Mouse (Mus musculus) testis, adult 2 months (tissue): ENCODE measurements at regions not wholly inside any gene's neighbourhood (a gene's known extent, or its start where the extent isn't known, plus 50 kb on each side); places are given as distances from the start of the nearest gene placed in this dataset.

Experiments used
- H3K27ac ChIP-seq: fragments of 200-500 bp; 2 replicates; pipeline ENCODE4 v1.5.1; 2012; ENCODE audit warnings: low read depth, low read length; ENCODE audit not compliant: control insufficient read depth, insufficient read depth
- H3K27me3 ChIP-seq: fragments of 200-500 bp; 2 replicates; pipeline ENCODE4 v1.6.1; 2012; ENCODE audit warnings: mild to moderate bottlenecking, low read length, moderate library complexity; ENCODE audit not compliant: control insufficient read depth, insufficient read depth
- H3K36me3 ChIP-seq: fragments of 200-500 bp; 2 replicates; pipeline ENCODE4 v1.6.1; 2012; ENCODE audit warnings: mild to moderate bottlenecking, low read length; ENCODE audit not compliant: control insufficient read depth, insufficient read depth
- H3K4me1 ChIP-seq: fragments of 200-500 bp; 2 replicates; pipeline ENCODE4 v1.6.1; 2012; ENCODE audit warnings: low read length; ENCODE audit not compliant: control insufficient read depth, insufficient read depth
- H3K4me3 ChIP-seq: fragments of 200-500 bp; 2 replicates; pipeline ENCODE4 v1.5.1; 2012; ENCODE audit warnings: low read depth, mild to moderate bottlenecking, low read length, moderate library complexity, mixed read lengths; ENCODE audit not compliant: control insufficient read depth
- CTCF ChIP-seq: fragments of 200-500 bp; IDR thresholded peaks from 2 replicates; pipeline ENCODE4 v1.5.1; 2012; ENCODE audit warnings: low read depth, mild to moderate bottlenecking, inconsistent platforms, low read length, moderate library complexity; ENCODE audit not compliant: control insufficient read depth, insufficient read depth, insufficient replicate concordance
- POLR2A ChIP-seq: fragments of 200-500 bp; IDR thresholded peaks from 2 replicates; pipeline ENCODE4 v1.6.1; 2012; ENCODE audit warnings: low read depth, mild to moderate bottlenecking, inconsistent platforms, low read length, moderate library complexity; ENCODE audit not compliant: control insufficient read depth

GRCm38 (mm10) chr13:102504157-102504947, 189.0 kb upstream of the Cd180 start:
- H3K4me3 ChIP-seq = no peak overlapping the region
- TF ChIP-seq POLR2A = no peak
- no peak for TF ChIP-seq CTCF

GRCm38 (mm10) chr13:102507226-102507625, 186.1 kb upstream of the Cd180 start:
- Histone ChIP-seq H3K36me3 (no peaks in the 10 kb centered on the region), H3K27me3 (no peaks in the 10 kb centered on the region), H3K27ac (no peak overlapping the region), H3K4me1 (no peaks in the 10 kb centered on the region), H3K4me3 (no peak overlapping the region)
- TF ChIP-seq CTCF = no peak
- no peak for TF ChIP-seq POLR2A

More at GRCm38 (mm10) chr13:102504157-102504947, 189.0 kb upstream of the Cd180 start:
- Histone ChIP-seq H3K27me3 (no peaks in the 10 kb centered on the region), H3K27ac (no peak overlapping the region), H3K4me1 (no peaks in the 10 kb centered on the region), H3K36me3 (no peaks in the 10 kb centered on the region)

- H3K36me3 ChIP-seq = no peaks in the 10 kb centered on the region
- H3K27me3 ChIP-seq = no peaks in the 10 kb centered on the region
- no peak for TF ChIP-seq CTCF
- TF ChIP-seq POLR2A = no peak
- no peaks in the 10 kb centered on the region for H3K4me1 ChIP-seq
- H3K4me3 ChIP-seq = no peak overlapping the region
- no peak overlapping the region for H3K27ac ChIP-seq
Measured at GRCm38 (mm10) chr13:102507916-102508315, 185.4 kb upstream of the Cd180 start.

- TF ChIP-seq CTCF (no peak), POLR2A (no peak)
- H3K27me3 ChIP-seq = no peaks in the 10 kb centered on the region
- no peaks in the 10 kb centered on the region for H3K4me1 ChIP-seq
- no peaks in the 10 kb centered on the region for H3K36me3 ChIP-seq
- H3K4me3 ChIP-seq = no peak overlapping the region
- no peak overlapping the region for H3K27ac ChIP-seq
Measured at GRCm38 (mm10) chr13:102510733-102511279, 182.6 kb upstream of the Cd180 start.

- no peak for TF ChIP-seq POLR2A
- TF ChIP-seq CTCF = no peak
- Histone ChIP-seq H3K27me3 (no peaks in the 10 kb centered on the region), H3K4me3 (no peak overlapping the region), H3K27ac (no peak overlapping the region), H3K4me1 (no peaks in the 10 kb centered on the region), H3K36me3 (no peaks in the 10 kb centered on the region)
Measured at GRCm38 (mm10) chr13:102518169-102518882, 175.0 kb upstream of the Cd180 start.

- no peak overlapping the region for H3K4me3 ChIP-seq
- no peaks in the 10 kb centered on the region for H3K4me1 ChIP-seq
- no peak for TF ChIP-seq POLR2A
- no peak for TF ChIP-seq CTCF
- H3K27me3 ChIP-seq = no peaks in the 10 kb centered on the region
- no peaks in the 10 kb centered on the region for H3K36me3 ChIP-seq
- H3K27ac ChIP-seq = no peak overlapping the region
Measured at GRCm38 (mm10) chr13:102521427-102521826, 171.9 kb upstream of the Cd180 start.

GRCm38 (mm10) chr13:102522080-102522479, 171.3 kb upstream of the Cd180 start:
- TF ChIP-seq CTCF (no peak), POLR2A (no peak)
- H3K27ac ChIP-seq = no peak overlapping the region
- H3K27me3 ChIP-seq = no peaks in the 10 kb centered on the region
- H3K4me3 ChIP-seq = no peak overlapping the region
- no peaks in the 10 kb centered on the region for H3K36me3 ChIP-seq
- H3K4me1 ChIP-seq = no peaks in the 10 kb centered on the region
